Mouse (Mus musculus) splenic B cell, adult 2 months (primary cell): ENCODE data around the gene Prkce.

Experiments used
- DNase-seq: peaks from one replicate; pipeline ENCODE4 v3.0.0-alpha.2; 2011; ENCODE audit warnings: low read depth, low spot score
- H3K27me3 ChIP-seq: 2 replicates; pipeline ENCODE4 v1.6.1; 2012; ENCODE audit warnings: mild to moderate bottlenecking, low read length, moderate library complexity, mixed read lengths; ENCODE audit not compliant: control insufficient read depth, poor library complexity, insufficient read depth, severe bottlenecking
- H3K36me3 ChIP-seq: 2 replicates; pipeline ENCODE4 v1.6.1; 2012; ENCODE audit warnings: mild to moderate bottlenecking, low read length, moderate library complexity, mixed read lengths; ENCODE audit not compliant: control insufficient read depth, poor library complexity, insufficient read depth, severe bottlenecking

The Prkce gene

GRCm38 (mm10) chr17:86371101-86371561 lies 203.5 kb downstream of the Prkce start:
- Histone ChIP-seq H3K27me3 (no peaks in the 10 kb centered on the region), H3K36me3 (no peaks in the 10 kb centered on the region)
- DNase-seq, result no peak

- DNase-seq, result peak; percentile 71
- H3K27me3 ChIP-seq, result no peaks in the 10 kb centered on the region
- H3K36me3 ChIP-seq, result no peaks in the 10 kb centered on the region
Observed at GRCm38 (mm10) chr17:86376389-86376788, 208.8 kb downstream of the Prkce start.

GRCm38 (mm10) chr17:86377863-86378262 lies 210.3 kb downstream of the Prkce start:
- H3K27me3 ChIP-seq, result no peaks in the 10 kb centered on the region
- DNase-seq, result no peak
- no peaks in the 10 kb centered on the region for H3K36me3 ChIP-seq

GRCm38 (mm10) chr17:86378611-86379010 lies 211.0 kb downstream of the Prkce start:
- H3K27me3 ChIP-seq, result no peaks in the 10 kb centered on the region
- no peaks in the 10 kb centered on the region for H3K36me3 ChIP-seq
- peak; percentile 81 for DNase-seq

GRCm38 (mm10) chr17:86379405-86380137 lies 212.0 kb downstream of the Prkce start:
- no peaks in the 10 kb centered on the region for H3K27me3 ChIP-seq
- H3K36me3 ChIP-seq, result no peaks in the 10 kb centered on the region
- DNase-seq, result no peak

- Histone ChIP-seq H3K36me3 (no peaks in the 10 kb centered on the region), H3K27me3 (no peaks in the 10 kb centered on the region)
- DNase-seq, result peak; percentile 65
Observed at GRCm38 (mm10) chr17:86381464-86381863, 213.9 kb downstream of the Prkce start.

GRCm38 (mm10) chr17:86382885-86383284 lies 215.3 kb downstream of the Prkce start:
- Histone ChIP-seq H3K27me3 (no peaks in the 10 kb centered on the region), H3K36me3 (no peaks in the 10 kb centered on the region)
- DNase-seq, result no peak

GRCm38 (mm10) chr17:86383699-86384572 lies 216.4 kb downstream of the Prkce start:
- no peak for DNase-seq
- no peaks in the 10 kb centered on the region for H3K36me3 ChIP-seq
- no peaks in the 10 kb centered on the region for H3K27me3 ChIP-seq

GRCm38 (mm10) chr17:86392475-86392874 lies 224.9 kb downstream of the Prkce start:
- Histone ChIP-seq H3K36me3 (no peaks in the 10 kb centered on the region), H3K27me3 (no peaks in the 10 kb centered on the region)
- no peak for DNase-seq

GRCm38 (mm10) chr17:86393191-86393590 lies 225.6 kb downstream of the Prkce start:
- H3K36me3 ChIP-seq, result no peaks in the 10 kb centered on the region
- DNase-seq, result no peak
- H3K27me3 ChIP-seq, result no peaks in the 10 kb centered on the region

GRCm38 (mm10) chr17:86397097-86397496 lies 229.5 kb downstream of the Prkce start:
- H3K27me3 ChIP-seq, result no peaks in the 10 kb centered on the region
- H3K36me3 ChIP-seq, result no peaks in the 10 kb centered on the region

GRCm38 (mm10) chr17:86397647-86398046 lies 230.1 kb downstream of the Prkce start:
- Histone ChIP-seq H3K36me3 (no peaks in the 10 kb centered on the region), H3K27me3 (no peaks in the 10 kb centered on the region)
- DNase-seq, result no peak

More at GRCm38 (mm10) chr17:86397097-86397496, 229.5 kb downstream of the Prkce start:
- no peak for DNase-seq

- Histone ChIP-seq H3K36me3 (no peaks in the 10 kb centered on the region), H3K27me3 (no peaks in the 10 kb centered on the region)
- no peak for DNase-seq
Observed at GRCm38 (mm10) chr17:86398226-86398625, 230.6 kb downstream of the Prkce start.

GRCm38 (mm10) chr17:86400032-86400431 lies 232.4 kb downstream of the Prkce start:
- H3K36me3 ChIP-seq, result no peaks in the 10 kb centered on the region
- H3K27me3 ChIP-seq, result no peaks in the 10 kb centered on the region
- no peak for DNase-seq
